Mouse (Mus musculus): ENCODE measurements at regions not wholly inside any gene's neighbourhood (a gene's known extent, or its start where the extent isn't known, plus 50 kb on each side); places are given as distances from the start of the nearest gene placed in this dataset.

DNA sequence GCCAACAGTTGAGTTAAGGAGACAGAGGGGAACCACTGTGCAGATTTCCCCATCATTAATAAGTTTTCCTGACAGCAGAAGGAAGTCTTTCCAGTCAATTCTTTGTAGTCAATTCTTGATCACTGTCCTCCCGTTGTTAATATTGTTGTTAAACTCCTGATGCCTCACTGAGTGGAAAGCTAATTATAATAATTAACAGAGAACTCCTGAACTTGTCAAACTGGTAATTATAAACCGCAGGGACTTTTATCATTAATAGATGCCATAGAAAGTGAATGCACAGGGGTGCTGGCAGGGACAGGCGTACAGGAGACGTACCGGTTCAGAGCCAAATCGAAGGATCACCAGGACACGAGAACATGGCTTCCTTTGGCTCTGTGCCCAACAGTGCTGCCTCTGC is 154.9 kb downstream of the Gm4791 start:
- H3K27me3 ChIP-seq (ENCODE audit: control insufficient read depth, insufficient read depth, low read length): no peaks in the 10 kb centered on the region
- H3K36me3 ChIP-seq (ENCODE audit: control insufficient read depth, insufficient read depth, low read length): no peaks in the 10 kb centered on the region
- no peak overlapping the region for H3K9ac ChIP-seq (ENCODE audit: low read length)
- H3K4me3 ChIP-seq (replicated peaks; ENCODE audit: low read length): no peak overlapping the region
- 89% methylated on average over 7 of the region's 7 CpGs for WGBS
- ATAC-seq (ENCODE audit: insufficient read depth, low FRiP score): no peak
- H3K9me3 ChIP-seq (replicated peaks; ENCODE audit: control insufficient read depth, low read length): no peaks in the 10 kb centered on the region
- no peak overlapping the region for H3K4me2 ChIP-seq (ENCODE audit: low read depth, low read length)
- no peaks in the 10 kb centered on the region for H3K4me1 ChIP-seq (ENCODE audit: control insufficient read depth, insufficient read depth, low read length)
- H3K27ac ChIP-seq (ENCODE audit: low read length): no peak overlapping the region

DNA sequence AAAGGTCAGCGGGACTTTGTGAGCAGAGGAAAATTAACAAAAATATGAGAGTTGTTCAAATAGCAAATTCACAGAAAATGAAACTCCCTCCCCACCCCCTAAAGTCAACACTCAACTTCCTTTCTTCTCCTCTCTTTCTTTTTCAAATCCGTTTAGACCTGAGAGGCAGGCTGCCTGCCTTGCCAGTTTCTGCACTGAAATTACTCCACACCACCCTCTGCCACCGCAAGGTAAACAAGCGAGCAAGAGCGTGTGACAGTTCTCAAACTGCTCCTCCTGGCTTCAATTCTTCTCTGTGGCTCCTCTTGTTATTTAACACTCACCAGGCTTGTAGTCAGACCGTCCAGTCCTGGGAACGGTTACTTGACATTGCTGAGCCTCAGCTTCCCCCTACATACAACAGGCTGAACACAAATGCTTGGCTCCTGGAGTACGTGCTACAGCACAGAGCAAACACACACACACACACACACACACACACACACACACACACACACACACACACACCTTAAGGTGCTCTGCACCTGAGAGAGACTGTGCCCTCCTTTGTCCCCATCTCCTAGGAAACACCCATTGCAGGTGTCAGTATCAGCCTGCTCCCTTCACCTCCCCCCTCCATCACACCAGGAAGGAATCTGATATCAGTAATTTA is 167.1 kb downstream of the Gm4791 start:
- Histone ChIP-seq H3K27ac (ENCODE audit: low read length) (peak overlapping the region; percentile 56; the same call in 1 of the 2 replicates), H3K27me3 (ENCODE audit: control insufficient read depth, insufficient read depth, low read length) (no peaks in the 10 kb centered on the region), H3K36me3 (ENCODE audit: control insufficient read depth, insufficient read depth, low read length) (no peaks in the 10 kb centered on the region), H3K9ac (ENCODE audit: low read length) (no peak overlapping the region), H3K4me2 (ENCODE audit: low read depth, low read length) (peak overlapping the region; percentile 17), H3K4me1 (ENCODE audit: control insufficient read depth, insufficient read depth, low read length) (no peaks in the 10 kb centered on the region), H3K4me3 (replicated peaks; ENCODE audit: low read length) (no peak overlapping the region), H3K9me3 (replicated peaks; ENCODE audit: control insufficient read depth, low read length) (no peaks in the 10 kb centered on the region)
- 27% methylated on average over 8 of the region's 8 CpGs for WGBS
- peak; percentile 47; the same call in 1 of the 2 replicates for ATAC-seq (ENCODE audit: insufficient read depth, low FRiP score)

DNA sequence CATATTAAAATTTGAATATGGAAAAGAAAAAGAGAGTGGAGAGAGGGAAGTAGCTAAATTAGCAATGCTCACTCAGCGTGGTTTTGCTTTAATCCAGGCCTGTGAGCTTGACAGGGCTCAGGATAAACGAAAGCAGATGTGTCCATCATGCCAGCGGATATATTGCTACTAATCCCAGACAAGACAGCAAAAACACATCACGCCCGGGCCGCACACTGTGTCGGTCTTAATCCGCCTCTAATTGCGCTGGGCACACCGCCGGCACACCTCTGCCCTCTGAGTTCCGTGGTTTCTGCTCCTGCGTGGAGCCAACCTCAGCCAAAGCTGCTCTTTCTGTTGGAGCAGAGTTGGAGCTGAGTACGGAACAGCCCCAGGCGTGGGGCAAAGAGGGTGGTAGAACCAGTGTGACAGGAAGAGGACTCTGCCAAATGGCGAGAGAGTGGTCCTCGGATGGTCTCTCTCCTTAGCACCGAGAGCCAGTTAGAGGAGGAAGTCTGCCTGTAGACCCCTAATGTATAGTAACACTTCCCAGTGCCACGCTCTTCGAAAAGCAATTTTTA is 169.2 kb downstream of the Gm4791 start:
- Histone ChIP-seq H3K27me3 (ENCODE audit: control insufficient read depth, insufficient read depth, low read length) (no peaks in the 10 kb centered on the region), H3K9me3 (replicated peaks; ENCODE audit: control insufficient read depth, low read length) (no peaks in the 10 kb centered on the region), H3K9ac (ENCODE audit: low read length) (no peak overlapping the region), H3K27ac (ENCODE audit: low read length) (peak overlapping the region; percentile 54), H3K36me3 (ENCODE audit: control insufficient read depth, insufficient read depth, low read length) (no peaks in the 10 kb centered on the region), H3K4me2 (ENCODE audit: low read depth, low read length) (peak overlapping the region; percentile 2; the same call in 1 of the 2 replicates), H3K4me1 (ENCODE audit: control insufficient read depth, insufficient read depth, low read length) (no peaks in the 10 kb centered on the region), H3K4me3 (replicated peaks; ENCODE audit: low read length) (no peak overlapping the region)
- ATAC-seq (ENCODE audit: insufficient read depth, low FRiP score): no peak
- WGBS: 63% methylated on average over 20 of the region's 20 CpGs

DNA sequence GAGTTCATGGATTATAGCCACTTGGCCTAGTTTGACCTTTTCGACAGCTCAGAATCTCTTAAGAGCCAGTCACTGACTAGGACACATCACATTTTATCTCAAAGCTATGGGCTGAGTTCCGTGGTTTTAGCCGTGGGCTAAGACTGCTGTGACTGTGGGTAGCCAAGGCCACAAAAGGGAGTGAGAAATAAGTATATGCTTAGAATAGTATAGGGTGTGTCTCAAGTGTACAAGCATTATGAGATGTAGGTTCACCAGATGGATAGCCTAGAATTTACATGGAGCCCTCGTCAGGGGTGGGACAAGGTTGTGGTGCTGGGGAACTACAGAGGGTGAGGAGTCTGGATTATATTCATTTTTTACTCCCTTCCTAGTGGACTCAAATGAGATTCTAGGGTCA is 177.5 kb downstream of the Gm4791 start:
- Histone ChIP-seq H3K9ac (ENCODE audit: low read length) (no peak overlapping the region), H3K4me1 (ENCODE audit: control insufficient read depth, insufficient read depth, low read length) (no peaks in the 10 kb centered on the region), H3K4me3 (replicated peaks; ENCODE audit: low read length) (no peak overlapping the region), H3K9me3 (replicated peaks; ENCODE audit: control insufficient read depth, low read length) (0 out of 2 replicates have a peak, but pooled peaks cover 4% of the 10 kb centered on the region), H3K27me3 (ENCODE audit: control insufficient read depth, insufficient read depth, low read length) (no peaks in the 10 kb centered on the region), H3K27ac (ENCODE audit: low read length) (no peak overlapping the region), H3K36me3 (ENCODE audit: control insufficient read depth, insufficient read depth, low read length) (no peaks in the 10 kb centered on the region), H3K4me2 (ENCODE audit: low read depth, low read length) (no peak overlapping the region)
- WGBS: 82% methylated on average over 4 of the region's 4 CpGs
- ATAC-seq (ENCODE audit: insufficient read depth, low FRiP score): no peak

DNA sequence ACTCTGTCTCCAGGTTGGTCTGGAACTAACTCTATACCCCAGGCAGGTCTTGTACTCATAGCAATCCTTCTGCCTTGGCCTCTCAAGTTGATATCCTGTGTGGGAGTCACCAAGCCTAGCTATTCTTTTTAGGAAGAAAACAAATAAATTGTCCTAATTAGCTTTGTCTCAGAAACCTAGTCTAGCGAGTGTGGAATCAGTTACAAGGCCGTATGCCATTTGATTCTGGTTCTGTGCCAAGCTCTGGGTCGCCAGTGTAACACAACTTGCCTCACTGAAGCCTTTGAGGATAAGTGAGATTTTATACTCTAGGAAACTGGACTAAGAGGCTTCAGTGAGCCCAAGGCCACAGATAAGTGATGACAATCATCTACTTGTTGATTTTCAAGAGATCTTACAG is 219.6 kb downstream of the Gm4791 start:
- H3K4me2 ChIP-seq (ENCODE audit: low read depth, low read length): no peak overlapping the region
- no peak for ATAC-seq (ENCODE audit: insufficient read depth, low FRiP score)
- no peak overlapping the region for H3K27ac ChIP-seq (ENCODE audit: low read length)
- WGBS: 63% methylated on average over 3 of the region's 3 CpGs
- H3K36me3 ChIP-seq (ENCODE audit: control insufficient read depth, insufficient read depth, low read length): no peaks in the 10 kb centered on the region
- no peaks in the 10 kb centered on the region for H3K4me1 ChIP-seq (ENCODE audit: control insufficient read depth, insufficient read depth, low read length)
- H3K4me3 ChIP-seq (replicated peaks; ENCODE audit: low read length): no peak overlapping the region
- no peaks in the 10 kb centered on the region for H3K9me3 ChIP-seq (replicated peaks; ENCODE audit: control insufficient read depth, low read length)
- no peaks in the 10 kb centered on the region for H3K27me3 ChIP-seq (ENCODE audit: control insufficient read depth, insufficient read depth, low read length)
- H3K9ac ChIP-seq (ENCODE audit: low read length): no peak overlapping the region

DNA sequence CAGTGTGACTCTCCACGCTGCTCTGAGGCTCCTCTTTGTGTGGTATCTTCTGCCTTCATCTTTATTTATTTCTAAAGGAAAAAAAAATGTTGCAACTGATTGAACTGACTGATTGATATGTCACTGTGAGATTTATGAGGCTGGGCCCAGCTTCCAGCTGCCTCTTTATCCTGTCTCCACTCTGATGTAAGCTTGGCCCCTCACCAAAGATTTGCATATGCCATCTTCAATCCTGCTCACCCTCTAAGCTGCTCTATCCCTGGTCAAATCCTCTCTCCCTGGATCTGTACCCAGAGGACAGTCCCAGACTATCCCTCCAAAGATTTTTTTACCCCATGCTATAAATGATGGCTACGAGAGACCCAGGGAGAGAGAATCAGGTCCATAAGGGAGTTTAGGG is 225.0 kb downstream of the Gm4791 start:
- Histone ChIP-seq H3K4me1 (ENCODE audit: control insufficient read depth, insufficient read depth, low read length) (no peaks in the 10 kb centered on the region), H3K9ac (ENCODE audit: low read length) (no peak overlapping the region), H3K36me3 (ENCODE audit: control insufficient read depth, insufficient read depth, low read length) (no peaks in the 10 kb centered on the region), H3K27me3 (ENCODE audit: control insufficient read depth, insufficient read depth, low read length) (no peaks in the 10 kb centered on the region), H3K27ac (ENCODE audit: low read length) (no peak overlapping the region), H3K4me3 (replicated peaks; ENCODE audit: low read length) (no peak overlapping the region), H3K9me3 (replicated peaks; ENCODE audit: control insufficient read depth, low read length) (no peaks in the 10 kb centered on the region), H3K4me2 (ENCODE audit: low read depth, low read length) (no peak overlapping the region)
- ATAC-seq (ENCODE audit: insufficient read depth, low FRiP score): no peak
- WGBS: 67% methylated on average over 2 of the region's 2 CpGs

DNA sequence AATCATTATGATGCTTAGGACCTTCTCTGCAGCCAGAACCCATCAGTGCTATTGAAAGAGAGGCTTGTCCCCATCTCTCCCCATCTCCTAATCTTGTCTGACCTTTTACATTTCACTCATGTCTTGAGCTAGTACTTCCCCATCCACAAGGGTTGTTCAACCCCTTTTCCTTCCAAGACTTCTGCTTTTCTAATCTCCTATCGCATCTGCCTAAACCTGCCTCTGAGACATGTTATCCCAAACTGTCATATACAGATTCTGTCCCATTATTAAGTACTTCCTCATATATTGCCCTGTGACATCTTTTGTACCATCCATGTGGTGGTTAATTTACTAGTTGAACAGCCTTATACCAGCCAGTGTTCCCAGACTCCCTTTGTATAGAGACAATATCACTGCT is 225.7 kb downstream of the Gm4791 start:
- H3K27me3 ChIP-seq (ENCODE audit: control insufficient read depth, insufficient read depth, low read length): no peaks in the 10 kb centered on the region
- ATAC-seq (ENCODE audit: insufficient read depth, low FRiP score): no peak
- 86% methylated on average over 1 of the region's 1 CpGs for WGBS
- no peaks in the 10 kb centered on the region for H3K9me3 ChIP-seq (replicated peaks; ENCODE audit: control insufficient read depth, low read length)
- H3K36me3 ChIP-seq (ENCODE audit: control insufficient read depth, insufficient read depth, low read length): no peaks in the 10 kb centered on the region
- no peaks in the 10 kb centered on the region for H3K4me1 ChIP-seq (ENCODE audit: control insufficient read depth, insufficient read depth, low read length)
- no peak overlapping the region for H3K27ac ChIP-seq (ENCODE audit: low read length)
- H3K9ac ChIP-seq (ENCODE audit: low read length): no peak overlapping the region
- H3K4me2 ChIP-seq (ENCODE audit: low read depth, low read length): no peak overlapping the region
- H3K4me3 ChIP-seq (replicated peaks; ENCODE audit: low read length): no peak overlapping the region

DNA sequence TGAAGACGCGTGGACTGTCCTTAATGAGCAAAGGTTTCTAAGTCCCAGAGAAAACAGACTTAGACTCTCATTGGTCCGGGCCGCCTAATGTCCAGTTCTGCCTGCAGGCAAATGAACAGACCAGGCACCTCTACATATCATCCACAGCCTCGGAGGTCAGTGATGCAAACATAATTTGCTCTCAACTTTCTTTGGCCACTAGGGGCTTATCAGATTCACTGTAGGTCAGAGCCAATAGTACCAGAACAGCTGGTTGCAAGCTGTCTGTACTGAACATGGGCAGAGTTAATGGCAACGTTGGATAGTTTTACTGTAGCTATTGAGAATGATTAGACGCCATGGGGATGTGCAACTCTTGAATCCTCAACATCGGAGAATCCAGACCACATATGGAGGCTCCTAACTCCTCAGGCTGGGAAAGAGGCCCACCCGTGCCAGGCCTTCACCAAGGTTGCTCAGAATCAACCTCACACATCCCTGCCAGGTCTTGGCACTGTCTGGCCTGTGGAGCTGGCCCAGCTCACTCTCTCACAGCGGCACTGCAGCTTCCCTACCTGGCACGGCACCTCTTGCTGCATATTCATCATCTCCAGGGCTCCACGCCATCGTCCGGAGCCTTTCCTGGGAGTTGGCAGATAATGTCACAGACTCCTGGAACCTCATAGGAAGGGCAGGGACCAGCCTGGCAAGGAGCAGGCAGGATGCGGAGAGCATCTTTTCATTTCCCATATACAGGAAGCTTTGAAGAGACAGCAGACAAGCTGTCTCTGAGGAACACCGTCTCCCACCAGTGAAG is 228.1 kb downstream of the Gm4791 start:
- no peak overlapping the region for H3K4me3 ChIP-seq (replicated peaks; ENCODE audit: low read length)
- no peaks in the 10 kb centered on the region for H3K4me1 ChIP-seq (ENCODE audit: control insufficient read depth, insufficient read depth, low read length)
- H3K27me3 ChIP-seq (ENCODE audit: control insufficient read depth, insufficient read depth, low read length): no peaks in the 10 kb centered on the region
- ATAC-seq (ENCODE audit: insufficient read depth, low FRiP score): no peak
- H3K9ac ChIP-seq (ENCODE audit: low read length): no peak overlapping the region
- WGBS: 85% methylated on average over 16 of the region's 16 CpGs
- H3K27ac ChIP-seq (ENCODE audit: low read length): no peak overlapping the region
- H3K9me3 ChIP-seq (replicated peaks; ENCODE audit: control insufficient read depth, low read length): no peaks in the 10 kb centered on the region
- H3K4me2 ChIP-seq (ENCODE audit: low read depth, low read length): no peak overlapping the region
- no peaks in the 10 kb centered on the region for H3K36me3 ChIP-seq (ENCODE audit: control insufficient read depth, insufficient read depth, low read length)

DNA sequence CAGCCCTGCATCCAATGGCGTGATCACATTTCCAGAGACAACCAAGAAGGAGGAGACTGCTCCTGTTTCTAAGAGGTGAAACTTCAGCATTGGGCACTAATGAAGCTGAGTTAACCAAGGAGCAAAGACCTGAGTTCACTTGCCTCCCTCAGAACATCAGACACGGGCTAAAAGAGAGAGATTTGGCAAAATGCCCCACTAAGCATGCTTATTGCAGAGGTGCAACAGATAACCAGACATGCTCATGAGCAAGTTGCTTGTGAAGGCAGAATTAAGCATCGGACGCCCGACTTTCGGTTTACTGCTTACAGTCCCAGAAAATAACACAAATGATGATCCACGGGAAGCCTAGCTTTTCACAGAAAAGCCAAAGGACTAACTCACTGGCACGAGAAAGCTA is 228.8 kb downstream of the Gm4791 start:
- WGBS: 78% methylated on average over 8 of the region's 8 CpGs

More for the DNA sequence above, 228.8 kb downstream of the Gm4791 start:
- H3K9ac ChIP-seq (ENCODE audit: low read length): no peak overlapping the region
- no peaks in the 10 kb centered on the region for H3K27me3 ChIP-seq (ENCODE audit: control insufficient read depth, insufficient read depth, low read length)
- no peak for ATAC-seq (ENCODE audit: insufficient read depth, low FRiP score)
- H3K9me3 ChIP-seq (replicated peaks; ENCODE audit: control insufficient read depth, low read length): no peaks in the 10 kb centered on the region
- no peak overlapping the region for H3K4me2 ChIP-seq (ENCODE audit: low read depth, low read length)
- H3K27ac ChIP-seq (ENCODE audit: low read length): no peak overlapping the region
- no peaks in the 10 kb centered on the region for H3K4me1 ChIP-seq (ENCODE audit: control insufficient read depth, insufficient read depth, low read length)
- H3K36me3 ChIP-seq (ENCODE audit: control insufficient read depth, insufficient read depth, low read length): no peaks in the 10 kb centered on the region
- no peak overlapping the region for H3K4me3 ChIP-seq (replicated peaks; ENCODE audit: low read length)

Data from stomach, embryonic 16.5 days (tissue).